Mouse (Mus musculus) gastrocnemius, adult 8-10 months (tissue): ENCODE measurements around the gene Neurl2. TPM values are rescaled to one million over a fixed set of nuclear protein-coding genes. Genes with fewer than 3 reads are reported as not detected.
"Not testable (repeated sequence)": the region's sequence is repeated elsewhere in the genome, so short reads cannot be mapped to it uniquely, and the experiment has no call there.

ENCODE experiments used
- DNase-seq, 2 experiments: peaks; one replicate each; pipeline ENCODE4 v3.0.0; 2022; ENCODE audit warnings: low spot score in 2 of 2
- total RNA-seq, 4 experiments: library from RNA; stranded (reverse); gene quantifications; 2 replicates each; pipeline ENCODE4 v1.2.4; 2022

Neurl2 gene
- total RNA-seq, 4 experiments from 2014 or later = 39.0 to 44.4 (median 39.5) TPM

DNA sequence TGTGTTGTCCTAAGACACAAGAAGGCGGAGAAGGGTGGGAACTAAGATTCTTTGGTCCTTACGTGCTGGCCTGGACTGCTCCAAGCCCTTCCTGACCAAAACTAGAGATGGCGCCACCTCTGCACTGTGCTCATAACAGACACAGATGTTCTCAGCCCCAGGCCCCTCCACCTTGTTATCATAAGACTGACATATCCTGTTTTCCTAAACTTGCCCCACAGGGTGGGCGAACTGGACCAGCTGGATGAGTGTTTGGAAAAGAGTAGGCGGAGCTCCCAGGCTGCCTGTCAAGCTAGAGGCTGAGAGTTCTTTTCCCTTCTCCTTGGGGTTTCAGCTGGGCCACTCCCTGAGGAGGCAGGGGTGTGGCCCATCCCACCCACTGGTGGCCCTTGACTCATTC, 15.6 kb downstream of the Neurl2 start:
- DNase-seq = no peak

- no peak for DNase-seq
Measured at GRCm38 (mm10) chr2:164817206-164817605, 16.1 kb downstream of the Neurl2 start.

DNA sequence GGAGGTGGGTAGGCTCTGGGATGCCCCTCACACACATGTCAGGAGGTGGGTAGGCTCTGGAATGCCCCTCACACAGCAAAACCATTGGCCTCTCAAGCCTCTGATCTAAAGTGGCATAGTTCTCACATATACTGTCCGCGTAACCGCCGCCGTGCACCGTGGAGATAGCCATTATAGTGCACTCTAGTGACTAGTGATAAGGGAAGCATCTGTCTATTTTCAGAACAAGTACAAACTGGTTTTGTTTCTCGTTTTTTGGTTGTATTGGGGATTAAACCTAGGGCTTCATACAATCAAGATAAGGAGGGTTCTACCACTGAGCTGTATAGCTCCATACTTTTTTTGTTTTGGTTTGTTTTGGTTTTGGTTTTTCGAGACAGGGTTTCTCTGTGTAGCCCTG, 17.4 kb downstream of the Neurl2 start:
- DNase-seq = no peak

DNA sequence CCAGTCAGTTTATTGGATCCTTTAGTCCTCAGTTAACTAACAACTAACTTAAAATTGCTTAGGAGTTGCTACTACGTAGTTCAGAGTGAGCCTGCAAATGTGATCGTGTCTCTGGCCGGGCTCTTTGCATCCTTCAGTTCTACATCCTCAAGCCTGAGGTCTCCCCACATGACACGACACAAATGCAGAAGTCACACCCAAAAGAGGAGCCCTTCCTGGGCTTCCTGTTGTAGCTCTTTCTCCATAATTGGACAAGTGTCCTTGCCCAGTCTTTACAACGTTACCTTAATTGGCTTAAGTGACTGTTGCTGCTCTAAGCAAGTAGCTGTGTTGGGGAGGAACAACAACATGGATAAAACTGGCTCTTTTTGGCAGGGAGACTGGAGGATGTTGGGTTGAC, 17.9 kb downstream of the Neurl2 start:
- no peak for DNase-seq

- no peak for DNase-seq
Measured at GRCm38 (mm10) chr2:164813557-164813956, 19.7 kb downstream of the Neurl2 start.

DNA sequence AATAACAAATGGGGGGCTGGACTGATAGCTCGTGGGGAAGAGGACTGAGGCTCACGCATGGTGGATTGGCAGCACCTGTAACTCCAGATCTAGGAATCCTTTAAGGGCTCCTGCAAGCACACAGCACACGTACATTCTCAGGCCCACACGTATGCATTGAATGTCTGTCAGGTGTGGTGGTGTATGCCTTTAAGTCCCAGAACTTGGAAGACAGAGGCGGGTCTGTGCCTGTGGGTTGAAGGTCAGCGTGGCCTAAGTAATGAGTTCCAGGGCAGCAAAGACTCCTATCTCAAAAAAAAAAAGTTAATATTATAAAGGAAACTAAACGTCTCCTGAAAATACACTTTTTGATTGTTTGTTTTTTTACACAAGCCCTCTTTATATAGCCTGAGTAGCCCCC, 26.6 kb downstream of the Neurl2 start:
- no peak for DNase-seq

DNA sequence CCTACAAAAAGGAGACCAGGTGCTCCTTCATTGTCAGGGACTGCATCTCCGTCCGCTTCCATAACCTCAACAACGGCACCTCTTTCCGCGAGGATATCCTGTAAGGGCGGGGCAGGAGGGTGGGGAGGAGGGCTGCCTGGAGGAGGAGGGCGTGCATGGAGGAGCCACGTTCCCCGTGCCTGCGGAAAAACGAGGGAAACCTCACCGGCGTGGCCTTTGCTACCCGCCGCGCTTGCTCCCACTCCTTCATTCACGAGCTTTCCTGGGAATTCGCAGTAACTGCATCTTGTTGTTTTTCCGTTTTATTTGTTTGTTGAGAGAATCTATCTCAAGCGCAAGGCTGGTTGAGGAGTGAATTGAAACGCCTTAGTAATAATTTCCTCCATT, 27.9 kb downstream of the Neurl2 start:
- no peak for DNase-seq

GRCm38 (mm10) chr2:164804533-164805331, 28.5 kb downstream of the Neurl2 start, which contains the start of the genes Acot8 and Zswim3:
Gene Acot8, minus strand, starts transcription at chr2:164804882.
Gene Zswim3, plus strand, starts transcription at chr2:164805098.
- DNase-seq = peak; percentile 97

DNA sequence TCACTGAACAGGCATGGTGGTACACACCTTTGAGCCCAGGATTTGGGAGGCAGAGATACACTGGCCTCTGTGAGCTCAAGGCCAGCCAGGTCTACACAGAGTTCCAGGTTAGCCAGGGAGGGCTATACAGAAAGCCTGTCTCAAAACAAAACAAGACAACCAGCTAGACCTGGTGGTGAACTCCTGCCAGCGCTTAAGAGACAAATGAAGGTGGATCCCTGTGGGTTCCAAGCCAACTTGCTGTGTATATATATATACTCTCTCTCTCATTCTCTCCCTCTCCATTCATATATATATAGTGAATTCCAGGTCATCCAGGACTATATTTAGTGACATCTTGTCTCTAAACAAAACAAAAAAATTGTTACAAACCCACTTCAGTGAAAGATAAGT, 29.3 kb downstream of the Neurl2 start:
- DNase-seq = no peak

DNA sequence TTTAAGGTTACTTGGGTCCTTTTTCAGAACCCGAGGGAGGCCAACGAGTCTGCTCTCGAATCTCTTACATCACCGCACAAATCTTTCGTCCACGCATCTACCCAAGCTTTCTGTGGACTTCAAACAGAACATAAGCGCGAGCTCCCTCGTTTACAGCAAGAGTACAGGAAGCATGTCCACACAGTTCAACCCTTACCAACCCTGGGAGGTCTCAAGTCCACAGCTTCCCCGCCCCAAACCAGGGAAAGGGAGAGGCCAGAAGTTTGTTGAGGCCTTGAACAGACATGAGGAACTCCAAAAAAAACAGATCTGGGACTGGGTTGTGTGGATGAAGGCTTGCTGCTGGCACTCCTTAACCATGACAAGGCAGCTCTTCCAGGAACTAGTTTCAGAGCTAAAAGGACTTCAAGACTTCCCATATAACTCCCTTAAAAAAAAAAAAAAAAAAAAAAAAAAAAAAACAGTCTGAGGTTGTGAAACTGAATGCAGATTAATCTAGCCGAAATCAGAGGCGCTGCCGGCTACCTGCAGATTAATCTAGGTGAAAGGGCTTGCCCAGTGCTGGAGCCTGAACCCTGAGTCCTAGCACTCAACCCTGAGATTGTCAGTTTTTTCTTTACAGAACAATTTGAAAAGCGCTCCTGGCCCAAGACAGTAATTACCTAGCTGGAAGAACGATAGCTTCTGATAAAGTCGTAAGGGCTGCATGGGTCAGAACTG, 29.9 kb downstream of the Neurl2 start:
- DNase-seq = no peak

GRCm38 (mm10) chr2:164800252-164801004, 32.8 kb downstream of the Neurl2 start:
- no peak for DNase-seq

DNA sequence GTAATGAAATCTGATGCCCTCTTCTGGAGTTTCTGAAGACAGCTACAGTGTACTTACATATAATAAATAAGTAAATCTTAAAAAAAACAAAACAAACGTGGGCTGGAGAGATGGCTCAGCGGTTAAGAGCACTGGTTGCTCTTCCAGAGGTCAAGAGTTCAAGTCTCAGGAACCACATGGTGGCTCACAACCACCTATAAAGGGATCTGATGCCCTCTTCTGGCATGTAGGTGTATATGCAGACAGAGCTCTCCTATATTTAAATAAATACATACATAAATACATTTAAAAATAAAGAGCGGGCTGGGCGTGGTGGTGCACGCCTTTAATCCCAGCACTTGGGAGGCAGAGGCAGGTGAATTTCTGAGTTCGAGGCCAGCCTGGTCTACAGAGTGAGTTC, 34.7 kb downstream of the Neurl2 start:
- not testable (repeated sequence) for DNase-seq

GRCm38 (mm10) chr2:164795868-164796267, 37.4 kb downstream of the Neurl2 start:
- no peak for DNase-seq

- peak; percentile 69 to 80 for DNase-seq
Measured at GRCm38 (mm10) chr2:164794293-164794692, 39.0 kb downstream of the Neurl2 start.

DNA sequence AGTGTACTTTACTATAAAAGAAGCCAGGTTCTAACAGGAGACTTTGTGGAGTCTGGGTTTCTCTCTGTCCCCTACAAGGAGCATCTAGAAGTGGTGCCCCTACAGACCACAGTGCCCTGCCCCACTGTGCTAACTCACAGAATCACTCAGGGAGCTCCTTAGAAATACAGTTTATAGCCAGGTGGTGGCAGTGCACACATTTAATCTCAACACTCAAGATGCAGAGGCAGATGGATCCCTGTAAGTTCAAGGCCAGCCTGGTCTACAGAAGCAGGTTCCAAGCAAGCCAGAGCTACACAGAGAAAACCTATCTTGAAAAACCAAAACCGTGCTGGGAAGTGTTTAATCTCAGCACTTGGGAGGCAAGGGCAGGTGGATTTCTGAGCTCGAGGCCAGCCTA, 39.5 kb downstream of the Neurl2 start:
- no peak for DNase-seq

GRCm38 (mm10) chr2:164793236-164793635, 40.0 kb downstream of the Neurl2 start:
- DNase-seq = peak; percentile 44 to 55

DNA sequence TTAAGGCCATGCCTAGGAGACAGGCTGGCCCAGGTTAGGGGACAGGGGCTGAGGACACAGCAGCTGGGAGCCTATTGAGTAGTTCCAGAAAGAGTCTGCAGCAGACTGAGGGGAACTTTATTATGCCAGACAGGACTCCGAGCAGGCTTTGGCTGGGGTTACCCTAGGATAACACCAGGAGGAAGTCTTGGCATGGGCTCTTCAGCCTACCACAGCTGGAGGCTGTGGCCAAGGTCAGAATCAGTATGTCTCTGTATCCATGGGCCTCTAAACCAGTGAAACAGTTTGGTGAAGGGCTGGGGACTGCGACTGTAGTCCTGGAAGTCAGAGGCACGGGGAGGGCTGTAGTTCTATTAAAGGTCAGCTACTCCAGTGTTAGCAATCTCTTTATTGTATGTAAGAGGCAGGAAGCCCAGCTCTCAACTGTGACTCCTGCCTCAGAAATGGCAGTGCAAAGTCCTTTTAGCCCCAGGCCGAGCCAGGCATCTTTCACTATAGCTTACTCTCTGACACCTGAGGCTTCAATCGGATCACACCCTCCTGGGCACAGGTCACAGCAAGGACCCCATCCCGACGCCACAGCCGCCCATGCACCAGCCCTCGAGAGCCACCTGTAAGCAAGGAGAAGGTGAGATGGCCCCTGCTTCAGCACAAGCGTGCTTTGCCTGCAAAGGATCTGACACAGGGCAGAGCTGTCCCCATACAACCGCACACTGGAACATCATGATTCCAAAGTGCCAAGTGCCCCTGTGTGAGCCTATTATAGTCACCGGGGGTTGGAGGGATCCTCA, 40.7 kb downstream of the Neurl2 start:
- no peak for DNase-seq

DNA sequence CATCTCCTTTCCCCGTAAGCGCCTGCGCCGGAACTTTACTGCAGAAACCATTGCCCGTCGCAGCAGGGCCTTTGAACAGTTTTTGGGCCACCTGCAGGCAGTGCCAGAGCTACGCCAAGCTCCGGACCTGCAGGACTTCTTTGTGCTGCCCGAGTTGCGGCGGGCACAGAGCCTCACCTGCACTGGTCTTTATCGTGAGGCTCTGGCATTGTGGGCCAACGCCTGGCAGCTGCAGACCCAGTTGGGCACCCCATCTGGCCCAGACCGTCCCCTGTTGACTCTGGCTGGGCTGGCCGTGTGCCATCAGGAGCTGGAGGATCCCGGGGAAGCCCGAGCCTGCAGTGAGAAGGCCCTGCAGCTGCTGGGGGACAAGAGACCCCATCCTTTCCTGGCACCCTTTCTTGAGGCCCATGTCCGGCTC, 41.4 kb downstream of the Neurl2 start:
- no peak for DNase-seq

GRCm38 (mm10) chr2:164790451-164790850, 42.8 kb downstream of the Neurl2 start:
- DNase-seq = no peak

DNA sequence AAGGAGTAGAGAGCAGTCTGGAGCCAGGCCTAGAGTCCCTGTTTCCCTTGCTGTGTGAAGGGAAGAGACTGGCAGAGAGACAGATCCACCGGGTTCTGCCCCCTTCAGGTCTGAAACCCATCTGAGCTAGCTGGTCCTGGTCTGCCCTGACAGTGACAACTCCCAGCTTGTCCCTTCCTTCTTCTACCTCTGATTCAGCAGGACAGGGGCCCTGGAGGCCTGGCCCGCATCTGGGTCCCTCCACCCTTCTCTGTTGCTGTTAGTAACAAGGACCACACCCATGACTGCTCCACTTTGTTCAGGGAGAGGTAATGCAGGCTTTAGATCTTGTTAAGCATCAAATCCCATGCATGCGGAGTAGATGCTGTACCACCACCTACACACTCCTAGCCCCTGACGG, 44.8 kb downstream of the Neurl2 start:
- no peak for DNase-seq

DNA sequence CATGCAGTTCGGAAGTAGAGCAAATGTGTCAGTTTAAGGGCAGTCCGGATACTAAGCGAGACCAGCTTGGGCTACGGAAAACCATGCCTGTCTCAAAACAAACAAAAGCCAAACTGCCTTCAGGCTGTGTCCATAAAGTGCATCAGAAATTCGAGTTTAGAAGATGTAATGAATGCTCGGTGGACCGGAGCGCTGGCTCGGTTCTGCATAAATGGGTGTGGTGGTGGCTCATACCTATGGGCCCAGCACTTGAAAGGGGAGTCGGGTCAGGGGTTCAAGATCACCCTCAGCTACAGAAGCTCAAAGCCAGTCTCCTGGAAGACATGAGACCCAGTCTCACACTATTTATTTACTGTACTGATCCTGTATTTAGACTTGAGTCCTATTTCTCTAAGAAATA, 45.5 kb downstream of the Neurl2 start:
- DNase-seq = no peak
